Mouse (Mus musculus) brain, embryonic 14.5 days (tissue): Measurements from ENCODE around the gene Slc31a1. TPM values are rescaled to one million over a fixed set of nuclear protein-coding genes. Genes with fewer than 3 reads are reported as not detected.

ENCODE experiments used
- DNase-seq: peaks from one replicate; pipeline ENCODE4 v3.0.0-alpha.2; 2011; ENCODE audit warnings: low read depth
- CTCF ChIP-seq: fragments of 200-500 bp; IDR thresholded peaks from 2 replicates; pipeline ENCODE4 v1.5.1; 2012; ENCODE audit warnings: inconsistent platforms, mild to moderate bottlenecking, moderate library complexity, borderline replicate concordance; ENCODE audit not compliant: insufficient read depth, insufficient read length; ENCODE audit errors: extremely low read depth
- POLR2A ChIP-seq: fragments of 200-500 bp; IDR thresholded peaks from 2 replicates; pipeline ENCODE4 v1.6.1; 2012; ENCODE audit warnings: mild to moderate bottlenecking, inconsistent platforms, borderline replicate concordance; ENCODE audit not compliant: poor library complexity, insufficient read depth, insufficient read length, severe bottlenecking; ENCODE audit errors: extremely low read depth
- polyA plus RNA-seq: library from polyadenylated mRNA; depleted of rRNA; stranded (reverse); fragments of >200 nt; gene quantifications from 2 replicates; pipeline ENCODE4 v1.2.3, GENCODE M21; 2012; rRNA removed

The Slc31a1 gene
- 30.0 and 32.3 TPM in 2 replicates for polyA plus RNA-seq

DNA sequence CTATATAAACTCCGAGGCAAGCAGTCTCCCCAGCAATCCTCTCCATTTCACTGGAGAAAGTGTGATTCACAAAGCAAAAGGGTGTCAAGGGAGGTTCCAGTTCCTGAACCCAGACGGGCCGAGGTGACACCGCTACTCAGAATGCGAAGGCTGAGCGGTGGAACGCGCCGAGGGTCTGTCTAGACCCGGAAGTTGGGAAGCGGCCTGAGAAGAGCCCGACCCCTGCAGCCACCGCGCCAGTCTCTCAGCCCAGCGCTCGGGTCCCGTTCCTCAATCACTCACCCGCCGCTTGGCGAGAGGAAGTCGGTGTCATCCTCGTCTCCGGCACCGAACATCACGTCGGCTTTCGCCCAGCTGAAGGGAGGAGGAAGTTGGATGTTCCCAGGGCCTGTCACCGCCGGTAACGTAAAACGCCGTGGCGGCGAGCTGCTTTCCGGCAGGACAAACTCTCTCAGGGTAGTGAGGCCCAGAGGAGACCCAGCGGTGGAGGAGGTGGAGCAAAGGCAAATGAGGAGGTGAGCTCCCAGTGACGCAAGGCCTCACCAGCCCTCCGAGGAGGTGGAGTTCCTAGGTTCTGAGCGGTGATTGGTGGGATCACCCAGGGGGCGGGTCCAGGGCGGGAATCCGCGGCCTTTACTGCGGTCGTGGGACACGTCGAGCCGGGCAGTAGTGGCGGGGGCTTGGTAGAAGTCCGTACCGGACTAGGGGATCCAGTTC, at the start of gene Slc31a1, which contains the start of gene Fkbp15:
Slc31a1 (plus strand) TSS at position 640 of the 717 bp plus-strand sequence.
Fkbp15 (minus strand) TSS at position 461 of the 717 bp plus-strand sequence.
- peak; percentile 99 for DNase-seq
- TF ChIP-seq CTCF (no peak), POLR2A (peak; percentile 62; the same call in 1 of the 2 replicates)

DNA sequence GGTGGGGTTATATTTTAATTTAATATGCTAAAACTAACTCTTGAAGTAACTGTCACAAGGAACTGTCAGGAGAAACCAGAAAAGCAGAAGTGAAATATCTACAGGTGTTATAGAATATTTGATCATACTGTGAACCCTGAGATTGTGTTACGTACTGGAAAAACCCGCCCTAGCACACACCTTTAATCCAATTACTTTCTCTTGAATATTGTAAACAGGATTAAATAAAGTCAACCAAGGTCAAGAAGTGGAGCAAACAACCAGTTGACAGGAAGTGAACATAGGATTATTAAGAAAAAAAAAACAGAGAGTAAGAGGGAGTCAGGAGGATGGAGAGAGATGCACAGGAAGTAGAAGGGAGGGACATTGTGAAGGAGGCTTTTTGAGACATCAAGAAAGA, 47.7 kb upstream of the Slc31a1 start:
- DNase-seq: no peak
- TF ChIP-seq CTCF (no peak), POLR2A (no peak)

GRCm38 (mm10) chr4:62313641-62314211, 46.8 kb upstream of the Slc31a1 start:
- TF ChIP-seq CTCF (no peak), POLR2A (no peak)
- no peak for DNase-seq

DNA sequence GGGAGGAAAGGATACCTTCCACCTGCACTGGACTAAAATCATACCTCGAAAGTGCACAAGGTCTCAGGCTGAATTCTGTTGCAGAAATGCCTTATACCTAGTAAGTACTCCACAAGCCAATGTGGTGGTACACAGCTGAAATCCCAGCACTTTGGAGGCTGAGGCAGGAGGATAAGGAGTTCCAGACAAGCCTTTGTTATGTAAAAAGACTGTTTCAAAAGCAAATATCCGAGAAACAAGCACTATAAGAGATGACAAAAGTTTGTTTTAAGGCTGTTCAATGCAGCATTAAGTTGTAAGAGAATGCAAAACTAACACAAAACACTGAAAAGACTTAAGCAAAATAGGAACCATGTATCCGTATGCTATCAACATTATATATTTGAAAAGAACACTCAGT, 46.0 kb upstream of the Slc31a1 start:
- TF ChIP-seq POLR2A (no peak), CTCF (no peak)
- no peak for DNase-seq

DNA sequence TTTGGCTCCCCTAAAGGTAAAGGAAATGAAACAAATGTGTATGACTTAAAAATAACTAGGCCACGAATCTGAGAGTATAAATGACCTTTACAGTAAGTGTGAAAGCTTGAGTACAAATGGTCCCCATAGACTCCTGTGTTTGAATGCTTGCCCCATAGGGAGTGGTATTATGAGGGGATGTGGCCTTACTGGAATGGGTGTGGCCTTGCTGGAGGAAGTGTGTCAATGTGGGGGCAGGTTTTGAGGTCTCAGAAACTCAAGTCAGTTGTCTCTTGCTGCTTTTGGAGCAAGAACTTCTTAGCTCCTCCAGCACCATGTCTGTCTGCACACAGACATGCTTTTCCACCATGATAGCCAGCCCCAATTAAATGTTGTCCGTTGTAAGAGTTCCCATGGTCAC, 44.1 kb upstream of the Slc31a1 start:
- no peak for TF ChIP-seq POLR2A
- no peak for TF ChIP-seq CTCF
- no peak for DNase-seq

DNA sequence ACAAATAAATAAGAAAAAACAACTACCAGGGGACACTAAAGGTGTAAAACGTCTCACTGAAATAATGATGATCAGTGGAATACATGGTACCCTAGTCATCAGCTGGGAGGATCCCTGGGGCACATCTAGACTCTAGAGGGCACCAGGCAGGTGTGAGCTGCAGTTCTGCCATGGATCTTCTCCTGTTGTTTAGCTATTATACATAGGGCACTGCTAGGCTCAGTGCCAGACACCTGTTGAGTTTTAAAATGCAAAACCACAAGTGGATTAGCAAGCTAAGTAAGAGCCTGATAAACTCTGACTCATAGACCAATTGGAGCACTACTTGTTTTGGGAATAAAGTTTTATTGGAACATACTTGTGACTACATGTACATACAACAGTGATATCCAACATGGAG, 42.2 kb upstream of the Slc31a1 start:
- DNase-seq: peak; percentile 1
- TF ChIP-seq POLR2A (no peak), CTCF (no peak)

GRCm38 (mm10) chr4:62322684-62323083, 37.8 kb upstream of the Slc31a1 start:
- no peak for DNase-seq
- no peak for TF ChIP-seq CTCF
- no peak for TF ChIP-seq POLR2A

DNA sequence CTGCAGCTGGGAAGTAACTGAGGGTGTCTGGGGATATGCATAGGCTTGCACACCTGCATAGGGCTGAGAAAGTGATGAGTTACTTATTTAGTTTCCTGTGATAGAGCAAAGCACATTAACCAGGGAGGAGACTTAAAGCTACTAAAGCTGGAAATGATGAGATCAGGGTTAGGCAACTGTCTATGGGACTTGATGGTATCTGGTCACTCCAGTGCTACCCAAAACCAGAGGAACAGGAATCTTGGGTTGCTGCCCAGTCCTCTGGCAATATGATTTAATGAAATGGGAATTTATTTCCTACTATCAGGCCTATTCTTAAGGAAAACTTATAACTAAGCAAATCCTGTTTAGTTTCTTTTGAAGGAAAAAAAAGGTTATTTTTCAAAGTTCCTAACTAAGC, 34.4 kb upstream of the Slc31a1 start:
- TF ChIP-seq CTCF: no peak
- no peak for TF ChIP-seq POLR2A
- DNase-seq: no peak

DNA sequence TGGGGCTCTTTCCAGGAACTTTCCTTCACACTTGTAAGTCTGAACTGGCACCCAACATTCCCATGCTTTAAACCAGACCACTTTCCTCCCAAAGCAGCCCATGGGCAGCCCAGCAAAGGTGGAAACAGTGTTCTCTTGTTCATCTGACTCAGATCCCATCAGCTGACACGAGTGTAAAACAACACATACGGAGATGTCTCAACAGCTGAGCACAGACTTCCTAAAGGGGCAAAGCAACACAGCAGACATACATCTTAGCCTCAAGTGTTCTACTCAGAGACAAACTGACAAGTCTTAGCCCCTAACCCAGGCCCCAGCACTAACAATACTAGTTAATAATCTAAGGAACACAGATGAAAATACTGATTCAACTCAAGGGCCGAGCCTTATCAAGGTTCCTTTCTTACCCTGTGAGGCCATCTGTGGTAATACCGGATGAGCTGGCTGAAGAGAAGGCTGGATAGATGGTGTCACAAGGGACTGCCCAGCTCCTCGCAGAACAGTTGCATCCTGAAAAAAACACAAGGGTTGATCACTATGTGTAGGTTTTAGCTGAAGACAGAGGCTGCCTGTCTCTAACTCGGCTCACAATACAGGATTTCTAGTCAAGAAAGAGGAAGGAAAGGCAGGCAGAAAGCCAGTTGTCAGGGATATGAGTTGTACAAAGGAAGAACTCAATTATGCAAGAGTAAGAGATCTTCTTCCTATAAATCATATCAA, 31.4 kb upstream of the Slc31a1 start:
- TF ChIP-seq CTCF (no peak), POLR2A (no peak)
- no peak for DNase-seq

GRCm38 (mm10) chr4:62331977-62332376, 28.6 kb upstream of the Slc31a1 start:
- TF ChIP-seq POLR2A: no peak
- peak; percentile 11; the same call in 1 of the 2 replicates for TF ChIP-seq CTCF
- DNase-seq: peak; percentile 15

DNA sequence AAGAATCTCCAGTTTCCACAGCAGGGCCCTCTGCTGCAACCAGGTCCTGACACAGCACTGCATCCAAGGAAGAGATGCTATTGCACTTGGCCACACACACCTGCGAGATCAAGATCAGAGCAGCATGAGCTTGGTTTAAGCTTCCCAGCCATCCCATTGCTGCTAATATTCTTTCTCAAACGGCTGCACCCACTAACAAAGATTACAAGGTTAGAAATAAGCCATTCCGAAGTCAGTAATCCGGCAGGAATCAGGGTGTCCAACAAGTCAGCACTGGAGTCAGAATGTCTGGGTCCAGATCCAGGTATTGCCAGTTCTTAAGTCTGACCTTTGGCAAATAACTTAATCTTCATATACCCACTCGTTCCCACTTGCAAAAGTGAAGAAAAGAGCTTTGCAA, 22.0 kb upstream of the Slc31a1 start:
- TF ChIP-seq CTCF: no peak
- TF ChIP-seq POLR2A: no peak

GRCm38 (mm10) chr4:62344000-62344399, 16.5 kb upstream of the Slc31a1 start:
- no peak for DNase-seq

More for the DNA sequence above, 22.0 kb upstream of the Slc31a1 start:
- DNase-seq: no peak

GRCm38 (mm10) chr4:62345827-62346226, 14.7 kb upstream of the Slc31a1 start:
- TF ChIP-seq POLR2A (no peak), CTCF (no peak)
- DNase-seq: no peak

More at GRCm38 (mm10) chr4:62344000-62344399, 16.5 kb upstream of the Slc31a1 start:
- no peak for TF ChIP-seq CTCF
- TF ChIP-seq POLR2A: no peak
